Mouse (Mus musculus) kidney, embryonic 14.5 days (tissue): ENCODE measurements around the gene Fgd3. TPM values are rescaled to one million over a fixed set of nuclear protein-coding genes. Genes with fewer than 3 reads are reported as not detected.

Experiments
- ATAC-seq: fragments of 200-750 bp; cut with Nextera tagmentation; 2 replicates; pipeline ENCODE4 v1.8.0; 2017; ENCODE audit warnings: moderate number of reproducible peaks, mild to moderate bottlenecking, moderate TSS enrichment, moderate library complexity; ENCODE audit not compliant: low FRiP score, low TSS enrichment
- H3K27ac ChIP-seq: fragments of 300-500 bp; sonication (generic); 2 replicates; pipeline ENCODE4 v1.5.1; 2014; ENCODE audit warnings: low read depth, mild to moderate bottlenecking, low read length, moderate library complexity, mixed read lengths
- H3K27me3 ChIP-seq: fragments of 300-500 bp; sonication (generic); 2 replicates; pipeline ENCODE4 v1.6.1; 2014; ENCODE audit warnings: mild to moderate bottlenecking, low read length; ENCODE audit not compliant: control insufficient read depth, insufficient read depth
- H3K36me3 ChIP-seq: fragments of 300-500 bp; sonication (generic); 2 replicates; pipeline ENCODE4 v1.6.1; 2014; ENCODE audit warnings: low read length, mixed read lengths; ENCODE audit not compliant: control insufficient read depth, insufficient read depth
- H3K4me1 ChIP-seq: fragments of 300-500 bp; sonication (generic); 2 replicates; pipeline ENCODE4 v1.6.1; 2014; ENCODE audit warnings: low read length, mixed read lengths; ENCODE audit not compliant: control insufficient read depth, insufficient read depth
- H3K4me2 ChIP-seq: fragments of 300-500 bp; sonication (generic); replicated peaks from 2 replicates; pipeline ENCODE4 v1.6.1; 2014; ENCODE audit warnings: low read depth, mild to moderate bottlenecking, low read length
- H3K4me3 ChIP-seq: fragments of 300-500 bp; sonication (generic); 2 replicates; pipeline ENCODE4 v1.5.1; 2014; ENCODE audit warnings: mild to moderate bottlenecking, low read length
- H3K9ac ChIP-seq: fragments of 300-500 bp; sonication (generic); 2 replicates; pipeline ENCODE4 v1.6.1; 2014; ENCODE audit warnings: low read depth, mild to moderate bottlenecking, low read length, moderate library complexity
- H3K9me3 ChIP-seq: fragments of 300-500 bp; sonication (generic); 2 replicates; pipeline ENCODE4 v1.6.1; 2016; ENCODE audit warnings: low read length; ENCODE audit not compliant: control insufficient read depth
- WGBS: fragments of 180-500 bp; shearing (Covaris S2); extraction: QIAGEN DNeasy Blood & Tissue Kit; methylation state at CpG from one replicate; pipeline ENCODE4 v1.1.7; 2014; 5-methylcytosine and 5-hydroxymethylcytosine counted together
- polyA plus RNA-seq: library from polyadenylated mRNA; unstranded; fragments of >200 nt; fragmentation: Nextera tagmentation; extraction: Ambion mirVana; gene quantifications from 2 replicates; pipeline ENCODE4 v1.2.1, GENCODE M21; 2014

The Fgd3 gene
- polyA plus RNA-seq, 1 experiment from 2014 or later = 0.46 TPM

- ATAC-seq = no peak
- H3K4me1 ChIP-seq = 0 out of 2 replicates have a peak, but pooled peaks cover 5% of the 10 kb centered on the region
- H3K4me3 ChIP-seq = no peak overlapping the region
- no peaks in the 10 kb centered on the region for H3K36me3 ChIP-seq
- H3K9ac ChIP-seq = no peak overlapping the region
- H3K9me3 ChIP-seq = no peaks in the 10 kb centered on the region
- H3K4me2 ChIP-seq = no peak overlapping the region
- H3K27me3 ChIP-seq = no peaks in the 10 kb centered on the region
- 89% methylated on average over 4 of the region's 4 CpGs for WGBS
- no peak overlapping the region for H3K27ac ChIP-seq
These were observed 100.7 kb downstream of the Fgd3 start for GRCm38 (mm10) chr13:49219367-49219766.

- Histone ChIP-seq H3K9me3 (no peaks in the 10 kb centered on the region), H3K9ac (no peak overlapping the region), H3K27ac (no peak overlapping the region), H3K36me3 (no peaks in the 10 kb centered on the region), H3K4me3 (no peak overlapping the region), H3K27me3 (no peaks in the 10 kb centered on the region), H3K4me2 (no peak overlapping the region), H3K4me1 (0 out of 2 replicates have a peak, but pooled peaks cover 5% of the 10 kb centered on the region)
- ATAC-seq = no peak
- 75% methylated on average over 3 of the region's 3 CpGs for WGBS
These were observed 101.5 kb downstream of the Fgd3 start for GRCm38 (mm10) chr13:49218651-49219050.

- Histone ChIP-seq H3K9ac (no peak overlapping the region), H3K36me3 (no peaks in the 10 kb centered on the region), H3K4me2 (no peak overlapping the region), H3K9me3 (no peaks in the 10 kb centered on the region), H3K4me1 (0 out of 2 replicates have a peak, but pooled peaks cover 5% of the 10 kb centered on the region), H3K27ac (no peak overlapping the region), H3K27me3 (no peaks in the 10 kb centered on the region), H3K4me3 (no peak overlapping the region)
- no peak for ATAC-seq
- WGBS = 52% methylated on average over 9 of the region's 9 CpGs
These were observed 103.1 kb downstream of the Fgd3 start for GRCm38 (mm10) chr13:49216808-49217561.

- Histone ChIP-seq H3K4me3 (peak overlapping the region; percentile 88), H3K36me3 (no peaks in the 10 kb centered on the region), H3K9me3 (no peaks in the 10 kb centered on the region), H3K27ac (peak overlapping the region; percentile 55; the same call in 1 of the 2 replicates), H3K4me1 (0 out of 2 replicates have a peak, but pooled peaks cover 5% of the 10 kb centered on the region), H3K27me3 (no peaks in the 10 kb centered on the region), H3K4me2 (peak overlapping the region; percentile 82), H3K9ac (peak overlapping the region; percentile 69)
- 3% methylated on average over 17 of the region's 17 CpGs for WGBS
- ATAC-seq = no peak
These were observed 103.9 kb downstream of the Fgd3 start for GRCm38 (mm10) chr13:49216220-49216552.

GRCm38 (mm10) chr13:49215504-49216219 is 104.4 kb downstream of the Fgd3 start, which contains the start of gene Card19:
Gene Card19, minus strand, starts transcription at chr13:49216037.
- Histone ChIP-seq H3K4me2 (peak within 1 kb of the TSS; percentile 82), H3K4me1 (0 out of 2 replicates have a peak, but pooled peaks cover 5% of the 10 kb centered on the region), H3K27ac (peak within 1 kb of the TSS; percentile 55; the same call in 1 of the 2 replicates), H3K9ac (peak within 1 kb of the TSS; percentile 69), H3K9me3 (no peaks in the 10 kb centered on the region), H3K27me3 (no peaks in the 10 kb centered on the region), H3K36me3 (no peaks in the 10 kb centered on the region), H3K4me3 (peak within 1 kb of the TSS; percentile 88)
- under 1% methylated on average over 74 of the region's 78 CpGs for WGBS
- ATAC-seq = peak; percentile 93

- no peaks in the 10 kb centered on the region for H3K36me3 ChIP-seq
- H3K27ac ChIP-seq = no peak overlapping the region
- 11% methylated on average over 5 of the region's 5 CpGs for WGBS
- peak overlapping the region; percentile 82 for H3K4me2 ChIP-seq
- H3K9me3 ChIP-seq = no peaks in the 10 kb centered on the region
- H3K27me3 ChIP-seq = no peaks in the 10 kb centered on the region
- H3K4me1 ChIP-seq = 0 out of 2 replicates have a peak, but pooled peaks cover 5% of the 10 kb centered on the region
- no peak for ATAC-seq
- peak overlapping the region; percentile 69 for H3K9ac ChIP-seq
- peak overlapping the region; percentile 88 for H3K4me3 ChIP-seq
These were observed 105.0 kb downstream of the Fgd3 start for GRCm38 (mm10) chr13:49215128-49215503.

- 80% methylated on average over 3 of the region's 3 CpGs for WGBS
- no peak for ATAC-seq
These were observed 105.7 kb downstream of the Fgd3 start for GRCm38 (mm10) chr13:49214454-49214853.

GRCm38 (mm10) chr13:49213531-49213932 is 106.6 kb downstream of the Fgd3 start:
- 63% methylated on average over 4 of the region's 4 CpGs for WGBS
- no peak overlapping the region for H3K27ac ChIP-seq
- H3K9ac ChIP-seq = no peak overlapping the region
- no peaks in the 10 kb centered on the region for H3K9me3 ChIP-seq
- no peak overlapping the region for H3K4me2 ChIP-seq
- H3K36me3 ChIP-seq = no peaks in the 10 kb centered on the region
- H3K27me3 ChIP-seq = no peaks in the 10 kb centered on the region
- no peak overlapping the region for H3K4me3 ChIP-seq
- H3K4me1 ChIP-seq = 0 out of 2 replicates have a peak, but pooled peaks cover 5% of the 10 kb centered on the region
- no peak for ATAC-seq

More at GRCm38 (mm10) chr13:49214454-49214853, 105.7 kb downstream of the Fgd3 start:
- Histone ChIP-seq H3K4me2 (no peak overlapping the region), H3K4me3 (no peak overlapping the region; the same call in 1 of the 2 replicates), H3K36me3 (no peaks in the 10 kb centered on the region), H3K9ac (no peak overlapping the region), H3K4me1 (0 out of 2 replicates have a peak, but pooled peaks cover 5% of the 10 kb centered on the region), H3K9me3 (no peaks in the 10 kb centered on the region), H3K27me3 (no peaks in the 10 kb centered on the region), H3K27ac (no peak overlapping the region)
